Mouse (Mus musculus): ENCODE results near the gene Gm20388.
A peak's percentile ranks its signal among the peaks of the same experiment; 100 is the strongest.

Gm20388 gene

DNA sequence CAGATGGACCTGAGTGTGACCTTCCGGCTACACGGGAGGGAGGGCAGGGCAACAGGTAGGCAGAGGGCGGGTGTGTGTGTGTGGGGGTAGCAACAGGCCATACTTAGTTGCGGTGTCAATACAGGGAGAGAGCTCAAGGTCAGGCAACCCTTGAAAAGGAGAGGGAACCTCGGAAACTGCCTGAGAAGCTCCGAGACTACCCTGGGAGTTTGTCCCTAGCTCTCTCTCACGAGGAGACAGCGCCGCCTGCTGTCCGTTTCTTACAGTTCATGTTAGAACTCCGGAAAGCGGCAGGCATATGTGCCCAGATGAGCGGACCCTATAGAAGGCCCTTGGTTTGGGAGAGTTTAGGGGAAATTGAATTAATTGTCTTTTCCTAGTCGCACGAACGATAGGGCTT is 1182.0 kb downstream of the Gm20388 start:
- peak; percentile 85 for DNase-seq (ENCODE audit: low spot score)

DNA sequence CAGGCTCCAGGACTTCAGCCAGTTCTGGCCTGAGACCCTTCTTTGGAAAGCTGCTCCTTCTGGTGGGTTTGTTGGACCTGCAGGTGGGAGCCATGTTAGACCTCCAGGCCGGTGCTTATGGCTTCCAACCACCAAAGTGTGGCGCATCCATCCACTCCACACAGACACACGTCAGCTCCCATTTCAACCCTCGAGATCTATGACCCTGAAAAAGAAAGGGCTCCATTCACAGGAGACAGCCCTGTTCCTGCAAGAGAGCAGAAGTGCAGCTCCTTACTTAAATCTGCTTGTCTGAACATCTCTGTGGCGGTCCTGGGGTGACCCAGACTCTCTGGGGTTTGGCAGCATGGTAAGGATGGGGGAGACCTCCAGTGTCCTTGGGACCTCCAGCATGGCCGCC is 1182.9 kb downstream of the Gm20388 start:
- DNase-seq (ENCODE audit: low spot score): no peak

DNA sequence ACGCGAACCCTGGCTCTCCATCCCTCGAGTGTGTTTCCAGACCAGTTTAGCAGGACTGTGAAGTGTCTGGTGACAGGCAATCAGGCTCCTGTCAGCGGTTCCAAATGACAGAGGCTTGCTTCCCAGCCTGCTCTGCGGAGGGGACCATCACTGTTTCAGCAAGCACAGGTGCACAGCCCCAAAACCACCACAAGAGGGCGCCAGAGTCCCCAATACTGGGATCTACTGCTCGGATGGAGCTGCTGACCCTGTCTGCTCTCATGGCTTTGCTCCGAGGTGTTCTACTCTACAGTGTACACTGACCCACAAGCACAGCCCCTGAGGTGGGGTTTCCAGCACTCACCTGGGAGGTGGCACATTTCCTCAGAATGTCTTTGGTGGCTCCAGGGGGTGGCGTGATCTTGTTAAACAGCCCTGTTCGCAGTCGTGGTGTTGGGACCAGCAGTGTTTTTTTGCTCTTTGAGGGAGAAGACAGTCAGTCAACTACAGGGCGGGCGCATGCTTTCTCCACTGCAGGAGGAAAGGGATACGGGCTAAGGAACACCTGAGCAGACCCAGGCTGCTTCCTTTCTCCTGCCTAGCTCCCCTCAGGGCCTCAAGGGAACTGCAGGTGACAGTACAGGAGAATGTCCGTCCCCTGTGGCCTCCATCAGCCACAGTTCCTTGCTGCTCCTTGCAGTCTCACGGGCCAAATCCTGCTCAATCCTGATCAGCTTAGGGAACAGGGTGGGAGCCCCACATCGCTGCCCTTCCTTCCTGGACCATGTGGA is 1193.6 kb downstream of the Gm20388 start:
- DNase-seq (ENCODE audit: low spot score): peak; percentile 79

DNA sequence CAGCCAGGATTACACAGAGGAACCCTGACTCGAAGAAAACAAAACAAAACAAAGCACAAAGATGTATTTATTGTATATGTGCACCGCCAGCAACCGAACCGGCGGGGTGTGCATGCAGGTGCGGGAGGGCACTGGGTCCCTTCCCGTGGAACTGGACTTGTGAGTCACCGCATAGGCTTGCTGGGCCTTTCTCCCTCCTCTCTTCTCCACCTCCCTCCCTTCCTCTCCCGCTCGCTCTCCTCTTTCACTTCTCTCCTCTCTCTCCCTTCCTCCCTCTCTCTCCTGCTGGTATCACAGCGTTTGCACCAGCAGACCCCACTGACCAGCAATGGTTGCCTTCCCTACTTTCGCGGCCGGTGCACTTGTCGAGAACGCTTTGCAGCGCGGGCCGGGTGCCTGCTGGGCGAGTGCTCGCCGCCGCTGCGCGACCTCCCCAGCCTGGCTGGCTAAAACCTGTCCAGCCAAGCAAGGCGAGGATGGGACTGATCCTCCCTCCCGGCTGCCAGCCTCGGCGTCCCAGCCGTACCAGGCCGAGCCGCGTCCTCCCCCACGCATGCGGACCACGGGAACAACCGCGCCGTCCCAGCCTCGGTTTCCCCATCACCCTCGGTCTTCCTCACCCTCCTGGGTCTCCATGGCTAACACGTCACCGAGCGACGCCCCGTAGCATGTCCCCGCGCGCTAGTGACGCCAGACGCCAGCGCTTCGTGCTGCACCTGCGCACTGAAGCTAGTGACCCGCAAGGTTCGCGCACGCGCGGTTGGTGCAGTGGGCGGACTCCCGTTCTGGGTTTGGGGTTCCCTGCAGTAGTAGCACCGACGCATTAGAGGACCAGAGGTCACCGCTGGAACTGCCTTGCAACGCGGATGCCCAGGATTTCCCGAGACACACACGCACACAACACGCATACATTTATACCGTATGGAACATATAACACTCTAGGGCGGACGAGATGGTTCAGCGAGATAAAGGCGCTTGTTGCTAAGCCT is 1197.3 kb downstream of the Gm20388 start, which contains the start of gene Mthfsd:
Gene Mthfsd (minus strand): TSS at position 725 of the 989 bp plus-strand sequence.
- DNase-seq (ENCODE audit: low spot score): peak; percentile 98

DNA sequence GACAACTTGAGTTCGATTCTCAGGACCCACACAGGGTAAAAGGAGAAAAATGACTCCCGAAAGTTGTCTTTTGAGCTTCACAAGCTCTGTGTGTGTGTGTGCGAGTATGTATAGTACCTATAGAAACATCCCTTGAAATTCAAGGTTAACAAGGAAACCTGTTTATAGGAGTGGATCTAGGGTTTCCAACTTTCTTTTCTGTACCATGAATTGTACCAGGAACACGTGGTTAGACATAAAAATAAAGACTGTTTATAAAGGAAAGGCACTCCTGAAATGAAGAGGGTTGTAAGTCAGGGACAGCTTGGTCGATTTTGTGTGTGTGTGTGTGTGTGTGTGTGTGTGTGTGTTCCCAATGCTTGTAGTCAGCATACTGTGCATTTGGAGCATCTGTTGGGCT is 1198.0 kb downstream of the Gm20388 start:
- DNase-seq (ENCODE audit: low spot score): no peak

DNA sequence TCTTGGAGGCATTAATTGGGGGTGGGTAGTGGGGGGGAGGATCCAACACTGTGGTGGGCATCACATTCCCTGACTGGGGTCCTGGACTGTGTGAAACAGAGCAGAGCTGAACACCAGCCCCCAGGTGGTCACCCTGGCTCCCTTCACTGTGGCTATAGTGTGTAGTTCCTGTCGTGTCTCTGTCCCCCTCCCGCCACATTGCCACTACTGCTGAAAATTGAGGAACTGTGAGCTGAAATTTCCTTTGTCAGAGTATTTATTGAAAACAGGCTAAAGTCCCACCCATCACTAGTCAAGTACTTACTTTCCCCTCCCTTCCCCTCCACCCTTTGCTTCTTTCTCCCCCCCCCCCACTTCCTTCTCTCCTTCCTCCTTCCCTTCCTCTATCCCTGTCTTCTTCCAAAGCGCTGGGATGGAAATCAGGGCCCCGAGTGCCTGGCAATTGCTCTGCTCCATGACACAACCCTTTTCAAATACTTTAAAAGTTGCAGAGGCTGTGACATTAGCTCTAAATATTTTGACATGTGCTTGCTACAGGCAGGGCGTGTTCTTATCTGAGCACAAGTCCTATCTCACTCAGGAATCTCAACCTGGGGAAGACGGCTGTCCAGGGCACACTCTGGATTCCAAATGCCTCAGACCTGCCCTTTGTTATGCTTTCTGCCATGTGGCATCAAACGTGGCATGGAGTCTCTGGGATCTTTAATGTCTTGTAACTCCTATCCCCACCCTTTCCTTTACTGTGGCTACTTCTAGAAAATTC is 1200.7 kb downstream of the Gm20388 start:
- DNase-seq (ENCODE audit: low spot score): no peak

DNA sequence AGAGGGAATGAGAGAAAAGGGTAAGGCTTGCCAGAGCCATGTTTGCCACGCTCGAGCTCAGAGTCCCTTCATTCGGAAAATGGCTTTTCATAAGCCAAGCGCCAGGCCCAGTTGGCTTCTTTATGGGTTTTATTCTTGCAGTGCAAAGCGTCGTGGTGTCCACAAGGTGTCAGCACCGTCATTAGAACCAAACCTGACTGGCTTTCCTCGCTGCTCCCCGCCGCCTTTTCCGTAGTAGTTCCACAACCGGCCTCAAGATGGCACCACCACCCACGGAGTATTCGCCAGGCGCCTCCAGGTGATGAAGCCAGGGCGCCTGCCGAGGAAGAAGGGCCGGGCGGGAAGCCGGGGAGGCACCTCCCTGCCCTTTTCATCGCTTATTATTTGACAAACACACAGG is 1202.6 kb downstream of the Gm20388 start:
- peak; percentile 99 for DNase-seq (ENCODE audit: low spot score)

DNA sequence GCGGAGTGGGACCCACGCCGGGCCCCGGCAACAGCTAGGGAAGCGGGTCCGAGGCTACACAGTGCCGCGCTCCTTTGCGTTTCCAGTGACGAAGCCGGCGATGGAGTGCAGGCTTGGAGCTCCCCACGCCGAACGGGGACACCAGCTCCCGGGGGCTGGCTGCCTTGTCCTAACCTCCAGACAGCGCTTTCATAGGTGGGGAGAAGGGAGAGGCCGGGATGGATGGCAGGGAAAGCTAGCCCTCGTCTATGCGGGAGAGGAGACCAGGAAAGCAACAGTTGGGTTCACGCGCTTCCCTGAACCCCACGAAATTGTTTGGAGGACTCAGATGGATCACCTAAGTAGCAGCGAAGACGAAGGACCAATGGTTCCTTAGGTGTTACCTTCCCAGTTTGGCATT is 1204.5 kb downstream of the Gm20388 start:
- no peak for DNase-seq (ENCODE audit: low spot score)

DNA sequence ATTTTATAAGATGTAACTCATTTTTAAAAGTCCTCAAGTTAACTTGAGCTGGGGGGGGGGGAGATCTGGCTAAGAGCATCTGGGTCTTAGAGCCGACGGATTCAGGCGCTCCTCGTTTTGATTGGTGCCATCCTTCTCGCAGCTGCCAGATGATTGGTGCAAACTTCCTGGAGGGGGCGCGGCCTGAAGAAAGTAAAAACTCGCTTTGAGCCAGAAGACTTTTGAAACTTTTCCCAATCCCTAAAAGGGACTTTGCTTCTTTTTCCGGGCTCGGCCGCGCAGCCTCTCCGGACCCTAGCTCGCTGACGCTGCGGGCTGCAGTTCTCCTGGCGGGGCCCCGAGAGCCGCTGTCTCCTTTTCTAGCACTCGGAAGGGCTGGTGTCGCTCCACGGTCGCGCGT is 1205.3 kb downstream of the Gm20388 start, which contains the start of gene Foxc2:
Gene Foxc2 (plus strand): TSS at position 224 of the 400 bp plus-strand sequence.
- peak; percentile 63 for DNase-seq (ENCODE audit: low spot score)

DNA sequence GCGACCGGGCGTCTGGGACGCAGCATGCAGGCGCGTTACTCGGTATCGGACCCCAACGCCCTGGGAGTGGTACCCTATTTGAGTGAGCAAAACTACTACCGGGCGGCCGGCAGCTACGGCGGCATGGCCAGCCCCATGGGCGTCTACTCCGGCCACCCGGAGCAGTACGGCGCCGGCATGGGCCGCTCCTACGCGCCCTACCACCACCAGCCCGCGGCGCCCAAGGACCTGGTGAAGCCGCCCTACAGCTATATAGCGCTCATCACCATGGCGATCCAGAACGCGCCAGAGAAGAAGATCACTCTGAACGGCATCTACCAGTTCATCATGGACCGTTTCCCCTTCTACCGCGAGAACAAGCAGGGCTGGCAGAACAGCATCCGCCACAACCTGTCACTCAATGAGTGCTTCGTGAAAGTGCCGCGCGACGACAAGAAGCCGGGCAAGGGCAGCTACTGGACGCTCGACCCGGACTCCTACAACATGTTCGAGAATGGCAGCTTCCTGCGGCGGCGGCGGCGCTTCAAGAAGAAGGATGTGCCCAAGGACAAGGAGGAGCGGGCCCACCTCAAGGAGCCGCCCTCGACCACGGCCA is 1206.0 kb downstream of the Gm20388 start:
- no peak for DNase-seq (ENCODE audit: low spot score)

DNA sequence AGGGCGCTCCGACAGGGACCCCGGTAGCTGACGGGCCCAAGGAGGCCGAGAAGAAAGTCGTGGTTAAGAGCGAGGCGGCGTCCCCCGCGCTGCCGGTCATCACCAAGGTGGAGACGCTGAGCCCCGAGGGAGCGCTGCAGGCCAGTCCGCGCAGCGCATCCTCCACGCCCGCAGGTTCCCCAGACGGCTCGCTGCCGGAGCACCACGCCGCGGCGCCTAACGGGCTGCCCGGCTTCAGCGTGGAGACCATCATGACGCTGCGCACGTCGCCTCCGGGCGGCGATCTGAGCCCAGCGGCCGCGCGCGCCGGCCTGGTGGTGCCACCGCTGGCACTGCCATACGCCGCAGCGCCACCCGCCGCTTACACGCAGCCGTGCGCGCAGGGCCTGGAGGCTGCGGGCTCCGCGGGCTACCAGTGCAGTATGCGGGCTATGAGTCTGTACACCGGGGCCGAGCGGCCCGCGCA is 1206.6 kb downstream of the Gm20388 start:
- no peak for DNase-seq (ENCODE audit: low spot score)

DNA sequence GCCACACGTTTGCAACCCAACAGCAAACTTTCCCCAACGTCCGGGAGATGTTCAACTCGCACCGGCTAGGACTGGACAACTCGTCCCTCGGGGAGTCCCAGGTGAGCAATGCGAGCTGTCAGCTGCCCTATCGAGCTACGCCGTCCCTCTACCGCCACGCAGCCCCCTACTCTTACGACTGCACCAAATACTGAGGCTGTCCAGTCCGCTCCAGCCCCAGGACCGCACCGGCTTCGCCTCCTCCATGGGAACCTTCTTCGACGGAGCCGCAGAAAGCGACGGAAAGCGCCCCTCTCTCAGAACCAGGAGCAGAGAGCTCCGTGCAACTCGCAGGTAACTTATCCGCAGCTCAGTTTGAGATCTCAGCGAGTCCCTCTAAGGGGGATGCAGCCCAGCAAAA is 1207.3 kb downstream of the Gm20388 start:
- no peak for DNase-seq (ENCODE audit: low spot score)

DNA sequence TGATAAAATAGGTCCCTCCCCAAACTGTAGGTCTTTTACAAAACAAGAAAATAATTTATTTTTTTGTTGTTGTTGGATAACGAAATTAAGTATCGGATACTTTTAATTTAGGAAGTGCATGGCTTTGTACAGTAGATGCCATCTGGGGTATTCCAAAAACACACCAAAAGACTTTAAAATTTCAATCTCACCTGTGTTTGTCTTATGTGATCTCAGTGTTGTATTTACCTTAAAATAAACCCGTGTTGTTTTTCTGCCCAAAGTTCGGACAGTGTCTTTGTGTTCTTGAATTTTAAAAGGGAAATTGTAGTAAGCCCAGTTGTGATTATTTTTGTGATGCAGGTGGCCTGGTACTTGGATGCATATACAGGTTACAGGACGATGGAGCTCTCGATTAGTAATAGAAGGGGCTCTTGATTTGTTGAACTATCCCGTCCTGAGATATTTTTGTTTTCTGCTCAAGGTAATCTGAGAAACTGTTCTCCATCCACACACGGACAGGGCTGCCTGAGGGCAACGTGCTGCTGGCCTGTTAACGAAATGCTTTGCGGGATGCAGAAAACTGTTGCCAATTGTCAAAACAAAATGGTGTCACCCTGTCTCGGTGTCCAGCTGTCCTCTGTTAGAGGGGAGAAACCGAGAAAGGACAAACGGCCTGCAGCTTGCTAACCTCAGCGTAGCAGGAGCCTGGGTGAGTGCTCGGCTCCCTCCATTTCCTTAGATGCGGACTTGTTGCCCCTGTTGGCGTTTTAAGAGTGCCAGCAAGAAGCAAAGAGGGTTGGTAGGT is 1208.2 kb downstream of the Gm20388 start:
- no peak for DNase-seq (ENCODE audit: low spot score)

DNA sequence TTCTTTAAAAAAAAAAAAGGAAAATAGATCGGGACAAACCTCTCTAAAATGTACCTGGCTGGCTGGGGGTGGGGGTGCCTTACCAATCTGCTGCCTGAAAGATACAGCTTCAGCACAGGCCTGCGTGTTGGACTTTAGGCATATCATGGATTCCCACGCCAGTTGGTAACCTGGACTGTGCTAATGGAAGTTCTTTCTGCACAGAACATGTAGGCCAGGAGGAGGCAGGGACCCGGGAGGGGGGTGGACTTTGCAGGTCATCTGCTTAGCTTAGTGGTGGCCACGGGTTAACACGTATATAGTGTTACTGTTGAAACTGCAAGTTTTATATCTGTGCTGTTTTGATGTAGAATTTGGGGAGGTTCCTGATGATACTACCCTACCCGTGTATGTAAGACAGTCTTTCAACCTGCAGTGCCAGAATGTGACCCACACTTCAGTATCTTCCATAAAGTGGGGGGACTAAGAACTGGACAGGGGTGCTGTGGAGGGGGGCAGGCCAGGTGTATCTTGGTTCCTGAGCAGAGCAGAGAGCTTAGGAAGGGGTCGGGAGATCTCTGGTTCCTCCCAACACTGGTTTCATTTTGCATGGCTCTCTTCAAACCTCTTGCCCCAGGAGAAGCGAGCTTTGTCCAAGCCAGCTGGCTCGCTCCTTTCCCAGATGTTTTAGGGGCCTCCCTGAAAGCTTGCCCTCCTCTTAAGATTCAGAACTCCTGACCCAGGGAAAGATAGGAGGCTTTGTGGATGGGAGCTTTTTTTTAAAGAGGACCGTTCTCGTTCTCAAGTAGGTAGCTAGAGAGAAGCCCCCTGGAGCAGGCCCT is 1209.2 kb downstream of the Gm20388 start:
- no peak for DNase-seq (ENCODE audit: low spot score)

DNA sequence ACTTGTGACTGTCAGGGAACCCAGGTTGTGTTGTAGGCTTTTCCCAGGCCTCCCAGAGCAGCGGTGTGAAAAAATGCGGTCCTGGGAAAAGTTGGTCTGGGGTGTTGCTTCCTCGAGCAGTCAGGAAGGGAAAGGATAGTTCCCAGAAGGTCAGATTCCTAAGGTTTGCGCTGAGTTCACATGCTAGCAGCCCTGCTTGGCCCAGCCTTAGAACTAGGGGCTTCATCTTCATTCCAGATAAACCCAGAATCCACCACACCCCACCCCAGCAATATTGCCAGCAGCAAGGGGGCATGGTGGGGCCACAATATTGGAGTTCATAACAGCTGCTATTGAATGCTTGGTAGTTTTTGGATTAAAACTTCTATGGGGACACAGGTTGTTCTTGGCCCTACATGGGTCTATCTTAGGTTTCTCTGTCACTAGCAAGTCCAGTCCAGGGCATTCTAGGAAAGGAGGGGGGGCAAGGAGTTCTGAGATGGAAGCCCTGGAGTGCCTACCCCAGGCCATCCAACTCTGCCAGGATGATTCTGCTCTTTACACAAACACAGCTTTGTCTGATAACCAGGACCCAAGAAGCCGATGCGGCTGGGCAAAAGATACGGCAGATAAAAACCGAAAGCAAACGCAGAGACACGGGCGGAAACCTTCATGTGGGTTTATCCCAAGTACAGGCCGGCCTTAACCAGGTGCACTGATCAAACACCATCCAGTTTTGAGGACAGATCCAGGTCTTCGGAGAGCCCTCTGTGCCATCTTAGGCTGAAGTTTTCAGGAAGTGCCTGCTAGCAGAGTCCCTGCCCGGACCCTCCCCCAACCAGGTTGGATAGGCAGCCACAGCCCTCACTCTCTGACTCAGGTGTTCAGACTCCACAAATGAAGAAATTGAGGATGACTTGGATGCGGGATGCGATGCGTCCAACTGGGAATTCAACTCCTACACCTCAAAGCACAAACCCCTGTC is 1210.1 kb downstream of the Gm20388 start:
- DNase-seq (ENCODE audit: low spot score): no peak

DNA sequence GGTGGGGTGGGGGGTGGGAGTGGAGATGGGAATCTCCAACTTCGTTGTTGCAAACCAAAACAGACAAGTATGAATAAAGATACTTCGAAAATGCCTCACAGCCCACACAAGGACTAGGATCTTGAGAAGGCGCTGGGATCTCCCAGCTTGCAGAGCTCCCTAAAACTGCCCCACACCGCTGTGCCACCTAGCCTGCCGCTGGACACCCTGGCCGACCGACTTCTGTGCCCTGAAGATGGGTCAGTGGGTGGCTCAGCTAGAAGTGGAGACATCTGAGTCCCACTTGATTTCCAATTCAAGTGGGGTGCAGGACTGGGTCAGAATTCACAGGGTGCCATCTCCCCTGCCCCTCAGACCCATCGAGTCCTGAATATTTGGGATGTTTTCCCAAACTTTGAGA is 1211.1 kb downstream of the Gm20388 start:
- no peak for DNase-seq (ENCODE audit: low spot score)

DNA sequence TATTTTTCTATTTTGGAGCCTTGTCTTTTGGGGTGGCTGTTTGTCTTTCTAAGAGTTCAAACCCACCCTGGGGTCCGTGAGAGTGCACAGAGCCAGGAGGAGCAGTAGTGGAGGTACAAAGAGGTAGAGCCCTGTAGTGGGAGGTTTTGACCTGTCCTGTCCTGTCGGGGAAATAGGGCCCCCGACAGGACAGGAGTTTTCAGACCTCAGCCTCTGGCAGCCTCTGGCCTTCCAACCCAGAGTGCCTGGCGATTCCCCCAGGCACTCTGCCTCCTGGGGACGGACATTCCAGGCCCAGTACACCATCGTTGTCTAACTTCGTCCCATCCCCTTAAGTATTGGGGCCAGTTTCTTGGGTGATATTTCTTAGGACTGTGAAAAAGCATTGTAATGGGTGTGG is 1211.7 kb downstream of the Gm20388 start:
- no peak for DNase-seq (ENCODE audit: low spot score)

DNA sequence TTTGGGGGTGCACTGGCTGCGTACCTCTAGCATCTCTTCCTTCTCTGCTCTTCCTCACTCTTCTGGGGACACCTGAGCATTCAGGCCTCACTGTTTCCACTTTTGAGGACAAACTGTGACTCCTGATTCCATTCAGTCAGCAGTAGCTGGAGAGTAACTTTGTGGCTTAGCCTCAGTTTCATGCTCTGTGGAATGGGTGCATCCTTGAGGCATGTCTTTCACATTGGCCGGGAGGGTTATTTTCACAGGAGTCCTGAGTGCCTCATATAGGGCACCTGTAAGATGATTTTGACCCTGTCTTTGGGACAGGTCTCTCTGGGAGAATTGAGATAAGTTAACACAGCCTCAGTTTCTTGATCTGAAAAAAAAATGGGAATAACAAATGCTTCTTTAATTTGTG is 1212.5 kb downstream of the Gm20388 start:
- DNase-seq (ENCODE audit: low spot score): no peak

Measured in ovary, postnatal 14 days (tissue).